Mouse (Mus musculus): ENCODE data around the gene Dgki. TPM values are rescaled to one million over a fixed set of nuclear protein-coding genes. Genes with fewer than 3 reads are reported as not detected.
"Not testable (repeated sequence)": the region's sequence is repeated elsewhere in the genome, so short reads cannot be mapped to it uniquely, and the experiment has no call there.

Gene Dgki
- polyA plus RNA-seq, 1 experiment from 2014 or later, result 1.1 TPM

DNA sequence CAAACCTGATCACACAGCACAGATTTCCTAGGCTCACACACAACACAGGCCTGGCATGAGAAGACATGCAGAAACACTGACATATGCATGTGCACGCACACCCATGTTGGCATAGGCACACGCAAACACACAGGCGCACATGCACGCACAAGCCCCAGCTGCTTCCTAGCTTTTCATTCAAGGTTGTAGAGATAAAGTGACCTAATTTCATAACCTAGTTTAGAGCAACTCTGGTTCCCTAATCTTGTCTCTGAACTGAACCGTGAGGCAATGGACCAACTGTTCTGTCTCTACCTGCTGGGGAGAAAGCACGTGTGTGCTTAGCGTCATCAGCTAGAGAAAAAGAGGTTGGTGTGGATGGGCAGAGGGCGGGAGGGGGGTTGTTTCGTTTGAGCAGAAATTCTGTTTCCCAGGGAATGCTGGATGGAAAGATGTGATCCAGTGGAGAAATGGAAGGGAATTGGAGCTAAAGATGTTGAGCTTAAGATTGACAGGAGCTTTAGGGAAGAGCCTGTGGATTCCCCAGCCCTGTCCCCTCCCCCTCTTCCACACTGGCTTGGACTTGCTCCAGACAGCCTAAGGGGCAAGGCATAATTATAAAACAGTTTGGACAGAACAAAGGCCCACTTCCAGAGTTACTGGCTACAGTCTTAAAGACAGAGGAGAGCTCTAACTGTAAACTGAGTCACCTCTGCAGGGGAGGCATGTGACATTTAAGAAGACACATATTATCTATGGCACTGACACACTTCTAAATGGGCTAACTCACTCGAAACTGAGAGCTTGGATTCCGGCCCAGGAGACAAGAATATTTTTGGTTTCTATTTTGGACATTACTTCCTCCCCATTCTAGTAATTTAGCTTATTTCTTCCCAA is 156.8 kb downstream of the Dgki start:
- Histone ChIP-seq H3K36me3 (no peaks in the 10 kb centered on the region), H3K4me2 (no peak overlapping the region), H3K9ac (no peak overlapping the region), H3K27me3 (no peaks in the 10 kb centered on the region), H3K4me1 (peaks cover 24% of the 10 kb centered on the region), H3K9me3 (no peaks in the 10 kb centered on the region), H3K27ac (peak overlapping the region; percentile 13), H3K4me3 (no peak overlapping the region)
- no peak for ATAC-seq (ENCODE audit: insufficient number of reproducible peaks, insufficient read depth, low FRiP score, low TSS enrichment, low read depth)
- 72% methylated on average over 11 of the region's 11 CpGs for WGBS

DNA sequence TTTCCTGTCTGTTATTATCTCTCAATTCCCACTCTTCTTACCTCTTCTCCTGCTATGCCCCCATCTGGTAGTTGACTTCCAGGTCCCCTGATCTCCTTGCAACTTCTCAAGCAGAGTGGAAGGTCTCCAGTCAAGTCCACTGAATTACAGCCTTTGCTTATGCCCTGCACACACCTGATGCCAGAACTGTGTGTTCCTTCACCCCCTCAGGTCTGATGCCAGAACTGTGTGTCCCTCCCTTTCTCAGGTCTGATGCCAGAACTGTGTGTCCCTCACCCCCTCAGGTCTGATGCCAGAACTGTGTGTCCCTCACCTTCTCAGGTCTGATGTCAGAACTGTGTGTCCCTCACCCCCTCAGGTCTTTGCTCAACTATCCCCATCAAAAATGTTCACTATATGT is 161.2 kb downstream of the Dgki start:
- no peak overlapping the region for H3K4me2 ChIP-seq
- ATAC-seq (ENCODE audit: insufficient number of reproducible peaks, insufficient read depth, low FRiP score, low TSS enrichment, low read depth), result no peak
- no peak overlapping the region for H3K27ac ChIP-seq
- H3K4me1 ChIP-seq, result peaks cover 11% of the 10 kb centered on the region
- H3K4me3 ChIP-seq, result no peak overlapping the region
- no peaks in the 10 kb centered on the region for H3K36me3 ChIP-seq
- no peaks in the 10 kb centered on the region for H3K27me3 ChIP-seq
- no peak overlapping the region for H3K9ac ChIP-seq
- no peaks in the 10 kb centered on the region for H3K9me3 ChIP-seq

- Histone ChIP-seq H3K36me3 (no peaks in the 10 kb centered on the region), H3K27ac (no peak overlapping the region), H3K4me2 (no peak overlapping the region), H3K9me3 (no peaks in the 10 kb centered on the region), H3K4me1 (no peaks in the 10 kb centered on the region), H3K27me3 (no peaks in the 10 kb centered on the region), H3K9ac (no peak overlapping the region), H3K4me3 (no peak overlapping the region)
- no peak for ATAC-seq (ENCODE audit: insufficient number of reproducible peaks, insufficient read depth, low FRiP score, low TSS enrichment, low read depth)
- 80% methylated on average over 4 of the region's 4 CpGs for WGBS
These were observed 168.7 kb downstream of the Dgki start for GRCm38 (mm10) chr6:37131257-37131656.

- Histone ChIP-seq H3K36me3 (no peaks in the 10 kb centered on the region), H3K27me3 (no peaks in the 10 kb centered on the region), H3K9me3 (no peaks in the 10 kb centered on the region; the same call in 1 of the 2 replicates), H3K4me1 (no peaks in the 10 kb centered on the region), H3K9ac (no peak overlapping the region), H3K4me3 (no peak overlapping the region), H3K4me2 (no peak overlapping the region), H3K27ac (no peak overlapping the region)
- WGBS, result 91% methylated on average over 19 of the region's 19 CpGs
- no peak for ATAC-seq (ENCODE audit: insufficient number of reproducible peaks, insufficient read depth, low FRiP score, low TSS enrichment, low read depth)
These were observed 179.4 kb downstream of the Dgki start for GRCm38 (mm10) chr6:37120417-37121154.

- no peak overlapping the region for H3K4me3 ChIP-seq
- no peak overlapping the region for H3K4me2 ChIP-seq
- no peaks in the 10 kb centered on the region for H3K36me3 ChIP-seq
- H3K9ac ChIP-seq, result no peak overlapping the region
- H3K27me3 ChIP-seq, result no peaks in the 10 kb centered on the region
- no peaks in the 10 kb centered on the region for H3K4me1 ChIP-seq
- WGBS, result 82% methylated on average over 3 of the region's 3 CpGs
- ATAC-seq (ENCODE audit: insufficient number of reproducible peaks, insufficient read depth, low FRiP score, low TSS enrichment, low read depth), result no peak
- H3K9me3 ChIP-seq, result no peaks in the 10 kb centered on the region; the same call in 1 of the 2 replicates
- H3K27ac ChIP-seq, result no peak overlapping the region
These were observed 180.8 kb downstream of the Dgki start for GRCm38 (mm10) chr6:37119205-37119604.

GRCm38 (mm10) chr6:37113048-37113447 is 186.9 kb downstream of the Dgki start:
- 83% methylated on average over 4 of the region's 4 CpGs for WGBS
- no peak overlapping the region for H3K27ac ChIP-seq
- no peak overlapping the region for H3K9ac ChIP-seq
- no peak overlapping the region for H3K4me2 ChIP-seq
- H3K4me3 ChIP-seq, result no peak overlapping the region
- no peak for ATAC-seq (ENCODE audit: insufficient number of reproducible peaks, insufficient read depth, low FRiP score, low TSS enrichment, low read depth)
- no peaks in the 10 kb centered on the region for H3K27me3 ChIP-seq
- no peaks in the 10 kb centered on the region for H3K9me3 ChIP-seq
- H3K4me1 ChIP-seq, result no peaks in the 10 kb centered on the region
- H3K36me3 ChIP-seq, result no peaks in the 10 kb centered on the region

- not testable (repeated sequence) for H3K36me3 ChIP-seq; H3K9me3 ChIP-seq; H3K27ac ChIP-seq; H3K4me2 ChIP-seq; H3K9ac ChIP-seq; ATAC-seq (ENCODE audit: insufficient number of reproducible peaks, insufficient read depth, low FRiP score, low TSS enrichment, low read depth); H3K4me1 ChIP-seq; H3K4me3 ChIP-seq; H3K27me3 ChIP-seq
- 91% methylated on average over 6 of the region's 6 CpGs for WGBS
These were observed 193.7 kb downstream of the Dgki start for GRCm38 (mm10) chr6:37106236-37106635.

GRCm38 (mm10) chr6:37100413-37100812 is 199.6 kb downstream of the Dgki start:
- Histone ChIP-seq H3K4me2 (no peak overlapping the region), H3K4me3 (no peak overlapping the region), H3K36me3 (no peaks in the 10 kb centered on the region), H3K9me3 (no peaks in the 10 kb centered on the region), H3K9ac (no peak overlapping the region), H3K27ac (no peak overlapping the region), H3K27me3 (no peaks in the 10 kb centered on the region), H3K4me1 (peaks cover 8% of the 10 kb centered on the region; the same call in 1 of the 2 replicates)
- WGBS, result 58% methylated on average over 5 of the region's 5 CpGs
- no peak for ATAC-seq (ENCODE audit: insufficient number of reproducible peaks, insufficient read depth, low FRiP score, low TSS enrichment, low read depth)

DNA sequence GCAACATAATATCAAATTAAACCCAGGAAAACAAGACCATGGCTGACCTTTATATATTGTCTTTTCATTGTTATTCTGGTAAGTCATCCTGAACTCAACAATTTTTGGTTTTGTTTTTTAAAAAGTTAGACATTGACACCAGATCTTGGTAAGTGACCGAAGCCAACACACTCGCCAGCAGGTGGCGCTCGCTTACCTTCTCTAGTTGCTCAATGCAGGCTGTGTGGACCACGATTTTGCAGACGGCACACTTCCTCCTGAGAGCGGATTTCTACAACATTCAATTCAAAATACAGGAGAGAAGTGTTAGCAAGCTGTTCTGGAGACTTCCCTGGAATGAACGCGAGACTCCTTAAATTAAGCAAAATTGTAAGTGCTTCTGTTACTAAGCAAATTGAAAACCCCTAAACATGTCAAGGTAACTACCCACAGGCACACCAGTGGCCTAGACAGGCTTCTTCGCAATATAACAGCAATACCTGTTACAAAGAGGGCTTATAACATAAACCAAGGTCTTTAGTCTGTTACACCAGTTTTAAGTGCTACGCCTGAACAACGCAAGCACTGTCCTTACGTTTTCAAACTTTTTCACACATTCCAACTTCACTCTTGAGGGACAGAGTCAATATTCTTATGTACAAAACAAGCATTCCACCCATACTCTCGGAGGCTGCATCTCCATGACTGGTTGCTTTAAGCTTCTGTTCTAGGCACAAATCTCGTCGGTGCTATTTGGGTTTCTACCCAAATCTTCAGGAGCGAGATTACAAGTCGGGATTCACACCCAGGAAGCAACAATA is 202.4 kb downstream of the Dgki start:
- H3K27me3 ChIP-seq, result no peaks in the 10 kb centered on the region
- H3K4me3 ChIP-seq, result no peak overlapping the region
- H3K36me3 ChIP-seq, result no peaks in the 10 kb centered on the region
- 48% methylated on average over 18 of the region's 18 CpGs for WGBS
- no peak for ATAC-seq (ENCODE audit: insufficient number of reproducible peaks, insufficient read depth, low FRiP score, low TSS enrichment, low read depth)
- H3K9me3 ChIP-seq, result no peaks in the 10 kb centered on the region
- H3K4me1 ChIP-seq, result peaks cover 8% of the 10 kb centered on the region; the same call in 1 of the 2 replicates
- no peak overlapping the region for H3K9ac ChIP-seq
- peak overlapping the region; percentile 58; the same call in 1 of the 2 replicates for H3K27ac ChIP-seq
- peak overlapping the region; percentile 42 for H3K4me2 ChIP-seq

- peak overlapping the region; percentile 42 for H3K4me2 ChIP-seq
- H3K27me3 ChIP-seq, result no peaks in the 10 kb centered on the region
- ATAC-seq (ENCODE audit: insufficient number of reproducible peaks, insufficient read depth, low FRiP score, low TSS enrichment, low read depth), result no peak; the same call in 1 of the 2 replicates
- peak overlapping the region; percentile 9; the same call in 1 of the 2 replicates for H3K4me3 ChIP-seq
- 39% methylated on average over 12 of the region's 12 CpGs for WGBS
- H3K36me3 ChIP-seq, result no peaks in the 10 kb centered on the region
- H3K9me3 ChIP-seq, result no peaks in the 10 kb centered on the region
- no peak overlapping the region; the same call in 1 of the 2 replicates for H3K9ac ChIP-seq
- peak overlapping the region; percentile 58 for H3K27ac ChIP-seq
- H3K4me1 ChIP-seq, result peaks cover 8% of the 10 kb centered on the region; the same call in 1 of the 2 replicates
These were observed 203.1 kb downstream of the Dgki start for GRCm38 (mm10) chr6:37096840-37097305.

Data from embryonic facial prominence, embryonic 13.5 days (tissue).